Mouse (Mus musculus) limb, embryonic 15.5 days (tissue): ENCODE data around the gene Ttc12. TPM values are rescaled to one million over a fixed set of nuclear protein-coding genes. Genes with fewer than 3 reads are reported as not detected.

Experiments
- polyA plus RNA-seq: library from polyadenylated mRNA; unstranded; fragments of >200 nt; fragmentation: Nextera tagmentation; extraction: Ambion mirVana; gene quantifications from 2 replicates; pipeline ENCODE4 v1.2.1, GENCODE M21; 2015

The Ttc12 gene
- polyA plus RNA-seq, 1 experiment from 2014 or later: 1.1 TPM

Other genes starting within 250 kb of the Ttc12 start
- not detected in 2 replicates for gene Gm4894, start 235.7 kb downstream of the Ttc12 start, polyA plus RNA-seq
- 0.06 TPM in 1 of 2 replicates, not detected in the other for gene Drd2, start 145.6 kb downstream of the Ttc12 start, polyA plus RNA-seq
- gene Ankk1, start 59.2 kb downstream of the Ttc12 start, polyA plus RNA-seq: 0.14 TPM in 1 of 2 replicates, not detected in the other